Mouse (Mus musculus) lung, adult 2 months (tissue): ENCODE data around the gene Tbrg1.

Experiments used
- CTCF ChIP-seq: fragments of 200-500 bp; IDR thresholded peaks from 2 replicates; pipeline ENCODE4 v1.5.1; 2011; ENCODE audit warnings: mild to moderate bottlenecking, low read length, control low read depth; ENCODE audit not compliant: insufficient read depth
- POLR2A ChIP-seq: fragments of 200-500 bp; IDR thresholded peaks from 2 replicates; pipeline ENCODE4 v1.6.1; 2011; ENCODE audit warnings: low read depth, mild to moderate bottlenecking, control low read depth, low read length, borderline replicate concordance; ENCODE audit errors: extremely low read depth

DNA sequence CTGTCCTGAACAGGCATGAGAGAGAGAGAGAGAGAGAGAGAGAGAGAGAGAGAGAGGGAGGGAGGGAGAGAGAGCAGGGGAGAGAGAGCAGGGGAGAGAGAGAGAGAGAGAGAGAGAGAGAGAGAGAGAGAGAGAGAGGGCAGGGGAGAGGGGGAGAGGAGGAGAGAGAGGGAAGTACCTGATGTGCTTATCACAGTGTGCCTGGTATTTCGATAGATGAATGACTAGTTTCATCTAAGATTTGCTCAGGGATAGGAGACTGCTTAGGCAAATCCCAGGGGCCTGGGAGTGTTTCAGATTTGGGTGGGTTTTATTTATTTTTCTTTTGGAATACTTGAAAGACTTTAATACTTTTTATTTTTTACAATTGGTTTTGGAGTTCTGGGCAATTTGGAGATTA lies 6.1 kb upstream of the Tbrg1 start:
- no peak for TF ChIP-seq CTCF
- TF ChIP-seq POLR2A = no peak
